Mouse (Mus musculus): ENCODE measurements around the gene Zfp213.

GRCm38 (mm10) chr17:23555243-23555916 lies 8.7 kb downstream of the Zfp213 start:
- TF ChIP-seq CTCF (IDR thresholded peaks at IDR 0.05; ENCODE audit: extremely low read depth, insufficient read length, insufficient replicate concordance, low read depth, low read length) (no peak), POLR2A (IDR thresholded peaks at IDR 0.05; ENCODE audit: low read depth, low read length) (no peak)
